In the genomic region with DNA sequence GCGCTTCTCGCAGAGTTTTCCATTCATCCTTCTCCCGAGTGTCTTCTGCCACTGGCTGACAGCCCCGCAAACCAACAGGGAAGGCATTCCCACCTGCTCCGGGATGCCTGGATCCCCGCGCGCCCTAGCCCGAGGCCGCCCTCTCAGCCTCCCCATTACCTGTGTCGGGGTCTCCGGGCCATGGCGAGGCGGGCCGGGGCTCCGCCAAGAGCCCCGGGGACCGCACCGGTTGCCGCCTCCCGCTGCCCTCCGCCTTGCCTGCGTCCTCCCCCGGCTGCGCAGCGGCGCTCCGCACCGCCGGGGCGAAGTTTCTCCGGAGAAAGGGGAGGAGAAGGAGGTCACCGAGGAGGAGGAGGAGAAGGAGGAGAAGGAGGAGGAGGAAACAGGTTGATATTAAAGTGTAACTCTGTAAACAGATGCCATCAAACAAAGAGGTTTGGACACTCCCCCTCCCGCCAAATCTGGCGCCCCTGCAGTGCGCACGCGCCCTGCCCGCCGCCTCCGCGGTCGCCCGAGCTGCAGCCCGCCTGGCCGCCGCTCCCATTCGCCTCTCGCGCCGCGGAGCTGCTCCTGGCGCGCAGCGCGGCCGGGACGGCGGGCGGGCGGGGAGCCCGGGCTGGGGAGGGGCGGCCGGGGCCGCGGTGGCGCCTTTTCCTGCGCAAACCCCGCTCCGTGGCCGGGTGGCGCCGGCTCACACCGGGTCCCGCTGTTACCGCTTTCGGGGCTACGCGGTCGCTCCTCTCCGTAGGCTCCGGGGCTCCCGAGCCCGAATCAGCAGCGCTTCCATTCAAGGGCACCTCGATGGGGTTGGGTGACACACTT, we compare ENCODE assay signal across 1 mouse cellular context.
TF ChIP-seq lines count a peak whose summit lies in the region.

Myb (minus strand) TSS at position 448 of the 822 bp plus-strand sequence.

TF ChIP-seq in CH12.LX, 34 proteins besides CTCF, POLR2A, EP300 and RAD21 (continued from another document):
- peak; percentile 90 for TF ChIP-seq NRF1 (IDR thresholded peaks at IDR 0.05; ENCODE audit: low read depth, low read length)
- peak; percentile 60 for TF ChIP-seq SIN3A (IDR thresholded peaks at IDR 0.05; ENCODE audit: low read length)
- TF ChIP-seq MEF2A (IDR thresholded peaks at IDR 0.05; ENCODE audit: borderline replicate concordance, low read depth, low read length), result no peak
- TF ChIP-seq GABPA (IDR thresholded peaks at IDR 0.05; ENCODE audit: insufficient replicate concordance, low read depth, low read length), result no peak
- TF ChIP-seq ELF1 (IDR thresholded peaks at IDR 0.05; ENCODE audit: low read depth, low read length), result no peak
- no peak for TF ChIP-seq ZNF384 (IDR thresholded peaks at IDR 0.05; ENCODE audit: low read depth, low read length)
- TF ChIP-seq TBP (conservative IDR thresholded peaks at IDR 0.05; ENCODE audit: low read depth, low read length), result peak; percentile 55; the same call in 1 of the 2 replicates
- no peak for TF ChIP-seq ZC3H11A (IDR thresholded peaks at IDR 0.05; ENCODE audit: low read depth, low read length)
- no peak for TF ChIP-seq MYC (IDR thresholded peaks at IDR 0.05; ENCODE audit: low read depth, low read length)
- no peak for TF ChIP-seq CHD1 (IDR thresholded peaks at IDR 0.05; ENCODE audit: low read depth, low read length)
- TF ChIP-seq TCF12 (IDR thresholded peaks at IDR 0.05; ENCODE audit: low read depth, low read length), result peak; percentile 51; the same call in 1 of the 2 replicates
- TF ChIP-seq USF1 (IDR thresholded peaks at IDR 0.05; ENCODE audit: low read depth, low read length), result no peak
- TF ChIP-seq ZKSCAN1 (IDR thresholded peaks at IDR 0.05; ENCODE audit: borderline replicate concordance, low read depth, low read length), result no peak
- TF ChIP-seq MAX (IDR thresholded peaks at IDR 0.05; ENCODE audit: low read length), result no peak
